Mouse (Mus musculus): Measurements from ENCODE around the gene Armh1.

The Armh1 gene

GRCm38 (mm10) chr4:117267831-117268437 is 16.0 kb upstream of the Armh1 start:
- no peak for DNase-seq (ENCODE audit: low read depth)

- DNase-seq (ENCODE audit: low read depth), result peak; percentile 81
Measured at GRCm38 (mm10) chr4:117267284-117267683, 15.4 kb upstream of the Armh1 start.

GRCm38 (mm10) chr4:117262987-117263386 is 11.1 kb upstream of the Armh1 start:
- DNase-seq (ENCODE audit: low read depth), result no peak

- DNase-seq (ENCODE audit: low read depth), result no peak
Measured at GRCm38 (mm10) chr4:117262101-117262913, 10.4 kb upstream of the Armh1 start.

GRCm38 (mm10) chr4:117261222-117261621 is 9.3 kb upstream of the Armh1 start:
- DNase-seq (ENCODE audit: low read depth), result no peak

- peak; percentile 45 for DNase-seq (ENCODE audit: low read depth)
Measured at GRCm38 (mm10) chr4:117259909-117260308, 8.0 kb upstream of the Armh1 start.

GRCm38 (mm10) chr4:117254672-117255071 is 2.7 kb upstream of the Armh1 start:
- DNase-seq (ENCODE audit: low read depth), result no peak

GRCm38 (mm10) chr4:117254017-117254627 is 2.2 kb upstream of the Armh1 start:
- DNase-seq (ENCODE audit: low read depth), result no peak

- no peak for DNase-seq (ENCODE audit: low read depth)
Measured at GRCm38 (mm10) chr4:117253218-117254016, 1.5 kb upstream of the Armh1 start.

- DNase-seq (ENCODE audit: low read depth), result peak; percentile 12
Measured at GRCm38 (mm10) chr4:117252755-117253154, 830 bp upstream of the Armh1 start.

GRCm38 (mm10) chr4:117252351-117252750 is 426 bp upstream of the Armh1 start:
- DNase-seq (ENCODE audit: low read depth), result no peak

- DNase-seq (ENCODE audit: low read depth), result no peak
Measured at GRCm38 (mm10) chr4:117250982-117251381, 943 bp downstream of the Armh1 start.

- no peak for DNase-seq (ENCODE audit: low read depth)
Measured at GRCm38 (mm10) chr4:117240867-117241266, 11.1 kb downstream of the Armh1 start.

- no peak for DNase-seq (ENCODE audit: low read depth)
Measured at GRCm38 (mm10) chr4:117239153-117239552, 12.8 kb downstream of the Armh1 start.

GRCm38 (mm10) chr4:117235822-117236221 is 16.1 kb downstream of the Armh1 start:
- no peak for DNase-seq (ENCODE audit: low read depth)

GRCm38 (mm10) chr4:117234166-117234741 is 17.7 kb downstream of the Armh1 start:
- DNase-seq (ENCODE audit: low read depth), result no peak

- DNase-seq (ENCODE audit: low read depth), result no peak
Measured at GRCm38 (mm10) chr4:117231208-117231607, 20.7 kb downstream of the Armh1 start.

GRCm38 (mm10) chr4:117230331-117230730 is 21.6 kb downstream of the Armh1 start:
- DNase-seq (ENCODE audit: low read depth), result peak; percentile 44

- DNase-seq (ENCODE audit: low read depth), result no peak
Measured at GRCm38 (mm10) chr4:117229590-117229989, 22.3 kb downstream of the Armh1 start.

GRCm38 (mm10) chr4:117225250-117225649 is 26.7 kb downstream of the Armh1 start:
- no peak for DNase-seq (ENCODE audit: low read depth)

GRCm38 (mm10) chr4:117224122-117224521 is 27.8 kb downstream of the Armh1 start:
- no peak for DNase-seq (ENCODE audit: low read depth)

- no peak for DNase-seq (ENCODE audit: low read depth)
Measured at GRCm38 (mm10) chr4:117223001-117223400, 28.9 kb downstream of the Armh1 start.
